Mouse (Mus musculus): ENCODE data around the gene Lrrn4cl.
"Not testable (repeated sequence)": the region's sequence is repeated elsewhere in the genome, so short reads cannot be mapped to it uniquely, and the experiment has no call there.

Lrrn4cl gene

DNA sequence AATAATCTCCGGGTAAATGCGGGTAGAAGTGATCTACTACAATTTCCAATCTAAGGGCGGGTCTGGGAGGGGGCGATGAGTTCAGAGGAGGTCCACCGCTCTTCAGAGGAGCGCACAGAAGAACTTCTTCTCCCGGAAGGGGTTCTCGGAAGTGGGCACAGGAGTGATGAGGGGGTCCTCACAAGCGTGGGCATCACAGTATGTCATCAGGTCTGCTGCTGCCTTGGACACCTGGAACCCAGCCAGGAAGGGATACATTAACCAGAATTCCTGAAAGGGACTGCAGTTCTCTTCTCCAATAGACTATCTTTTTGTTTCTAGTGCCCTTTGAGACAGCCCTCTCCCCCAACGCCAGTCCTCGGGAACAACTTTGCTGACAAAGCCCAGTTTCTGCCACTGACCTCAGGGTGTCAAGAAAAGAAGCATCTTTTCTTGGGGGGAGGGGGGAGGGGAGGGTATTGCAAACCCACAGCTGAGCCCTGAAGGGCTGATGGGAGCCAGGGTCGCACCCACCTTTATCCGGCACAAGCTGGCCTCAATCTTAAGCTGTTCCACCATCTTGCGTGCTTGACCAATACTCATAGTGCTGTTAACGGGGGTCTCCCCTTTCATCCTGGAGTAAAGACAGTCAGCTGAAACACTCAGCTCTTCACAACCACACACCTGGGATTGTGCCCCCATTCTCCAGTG, 12.4 kb upstream of the Lrrn4cl start:
- peak; percentile 71 for DNase-seq (ENCODE audit: low read depth, low spot score)

DNA sequence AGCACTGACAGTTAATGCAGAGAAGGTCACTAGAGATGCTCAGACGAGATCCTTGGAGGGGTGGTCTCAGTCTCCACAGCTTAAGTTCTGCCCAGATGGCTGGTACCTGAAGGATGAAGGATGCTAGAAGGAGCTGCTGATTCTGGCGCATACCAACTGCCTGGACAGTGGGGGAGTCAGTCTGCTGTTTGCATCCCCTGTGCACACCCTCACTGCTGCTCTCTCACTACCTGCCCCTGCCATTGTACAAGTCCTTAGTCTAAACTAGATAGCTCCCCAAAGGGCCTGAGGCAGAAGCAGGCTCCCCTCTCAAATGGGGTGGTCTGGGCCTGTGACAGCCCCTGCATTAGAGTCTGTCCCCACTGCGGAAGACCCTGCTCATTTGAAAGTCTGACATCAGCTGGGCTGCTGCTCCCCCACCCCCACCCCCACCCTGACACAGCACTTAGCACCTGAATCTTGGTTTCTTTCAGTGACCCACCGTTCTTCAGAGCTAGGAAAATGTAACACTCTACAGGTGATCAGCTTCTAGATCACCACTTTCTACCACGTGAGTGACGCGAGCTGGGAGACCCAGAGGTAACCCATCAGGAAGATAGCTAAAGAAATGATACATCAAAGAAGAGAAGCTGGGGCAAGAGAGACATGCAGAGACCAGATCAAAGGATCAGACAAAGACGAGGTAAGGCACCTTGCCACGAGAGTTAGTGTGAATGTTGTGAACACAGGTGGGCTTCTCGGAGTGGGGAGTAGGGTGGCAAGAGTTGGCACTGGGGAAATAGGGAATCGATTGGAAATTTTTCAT, 11.3 kb upstream of the Lrrn4cl start, which contains the start of gene Gng3:
Gene Gng3 (minus strand): TSS at position 92 of the 805 bp plus-strand sequence.
- DNase-seq (ENCODE audit: low read depth, low spot score): peak; percentile 93

DNA sequence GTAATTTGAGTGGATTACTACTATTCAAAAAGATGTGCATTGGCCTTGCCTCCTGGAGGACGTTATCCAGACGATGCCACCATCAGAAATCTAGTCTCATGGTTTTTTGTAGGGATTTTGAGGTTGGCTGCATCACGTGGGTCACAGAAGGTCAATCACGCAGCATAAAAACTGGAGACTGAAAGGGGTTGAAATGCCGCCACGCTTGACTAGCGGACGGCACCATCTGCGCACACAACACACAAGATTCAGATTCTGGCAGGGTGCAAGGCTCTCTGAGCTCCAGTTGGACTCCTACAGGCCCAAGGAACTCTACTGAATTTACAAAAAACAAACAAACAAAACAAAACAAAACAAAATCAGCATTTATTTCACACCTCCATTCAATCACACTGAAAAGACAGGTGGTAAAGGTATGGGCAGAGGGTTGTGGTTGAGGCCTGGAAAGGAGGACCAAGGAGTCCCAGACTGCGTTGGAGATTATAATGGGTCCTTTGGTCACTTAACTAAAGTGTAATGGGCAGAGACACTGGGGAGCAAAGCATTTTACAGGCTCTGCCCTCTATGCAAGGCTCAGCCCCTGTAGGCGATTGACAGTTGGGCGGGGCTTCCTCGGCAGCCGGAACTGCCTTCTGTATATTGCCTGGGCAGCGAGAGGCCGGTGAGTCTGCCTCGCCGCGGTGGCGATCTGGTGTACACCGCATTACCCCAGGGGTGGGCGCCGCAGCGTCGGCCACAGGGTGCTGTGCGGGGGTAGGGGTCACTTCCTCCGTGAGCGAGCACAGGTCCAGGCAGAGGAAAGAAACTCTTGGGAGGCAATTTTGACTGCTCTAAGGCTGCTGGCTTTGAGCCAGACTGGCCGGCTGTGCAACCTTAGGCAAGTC, 10.4 kb upstream of the Lrrn4cl start:
- DNase-seq (ENCODE audit: low read depth, low spot score): peak; percentile 89

DNA sequence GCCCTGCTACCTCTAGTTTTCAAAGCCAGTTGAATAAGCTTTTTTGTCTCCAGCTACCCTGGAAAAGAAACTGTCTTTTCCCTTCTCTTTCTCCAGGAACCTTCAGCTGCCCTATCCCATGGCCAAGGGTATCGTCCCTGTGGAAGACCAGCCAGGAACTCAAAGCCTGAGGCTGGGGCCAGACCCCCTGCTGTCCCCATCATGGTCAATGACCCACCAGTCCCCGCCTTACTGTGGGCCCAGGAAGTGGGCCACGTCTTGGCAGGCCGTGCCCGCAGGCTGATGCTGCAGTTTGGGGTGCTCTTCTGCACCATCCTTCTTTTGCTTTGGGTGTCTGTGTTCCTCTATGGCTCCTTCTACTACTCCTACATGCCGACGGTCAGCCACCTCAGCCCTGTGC, 9.6 kb upstream of the Lrrn4cl start:
- DNase-seq (ENCODE audit: low read depth, low spot score): no peak

DNA sequence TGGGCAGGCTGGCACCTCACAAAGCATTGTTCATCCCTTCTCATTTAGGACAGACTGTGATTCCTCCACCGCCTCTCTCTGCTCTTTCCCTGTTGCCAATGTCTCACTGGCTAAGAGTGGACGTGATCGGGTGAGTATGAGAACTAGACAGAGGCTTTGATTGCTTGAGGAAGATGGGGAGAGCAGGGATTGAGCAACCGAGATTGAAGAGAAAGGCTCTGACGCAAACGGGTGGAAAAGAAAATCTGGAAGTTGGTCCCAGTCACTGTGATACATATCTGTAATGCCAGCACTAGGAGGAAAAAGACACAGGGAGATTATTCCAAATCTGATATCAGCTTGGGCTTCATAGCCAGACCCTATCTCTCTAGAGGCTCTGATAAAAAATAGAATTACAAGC, 7.6 kb upstream of the Lrrn4cl start:
- DNase-seq (ENCODE audit: low read depth, low spot score): no peak

DNA sequence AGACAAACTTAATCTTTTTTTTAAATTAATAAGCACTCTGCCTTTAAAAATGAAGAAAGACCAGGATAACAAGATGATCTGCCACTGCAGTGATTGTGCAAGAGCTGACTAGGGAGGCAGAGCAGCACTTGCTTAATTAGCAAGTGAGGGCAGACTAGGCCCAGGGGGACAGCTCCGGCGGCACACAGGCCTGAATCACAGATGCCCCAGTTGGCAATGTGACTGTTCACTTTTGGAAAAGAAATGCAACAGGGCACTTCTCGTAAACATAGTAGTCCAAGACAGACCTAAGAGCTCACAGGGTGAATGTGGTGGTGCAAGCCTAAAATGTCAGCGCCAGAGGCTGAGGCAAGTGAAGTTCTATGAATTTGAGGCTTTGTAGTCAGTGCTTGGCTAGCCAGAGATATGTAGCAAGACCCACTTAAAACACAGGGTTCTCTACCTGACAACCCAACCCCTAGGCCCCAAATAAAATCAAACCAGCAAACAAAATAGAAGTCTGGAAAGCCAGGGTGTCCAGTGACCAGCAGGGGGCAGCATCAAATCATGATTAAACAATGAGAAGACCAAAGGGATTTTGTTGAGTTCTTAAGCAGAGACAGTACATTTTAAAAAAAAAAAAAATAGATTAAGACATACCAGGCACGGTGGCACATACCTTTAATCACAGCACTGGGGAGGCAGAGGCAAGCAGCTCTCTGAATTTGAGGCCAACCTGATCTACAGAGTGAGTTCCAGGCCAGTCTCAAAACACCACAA, 6.0 kb upstream of the Lrrn4cl start:
- DNase-seq (ENCODE audit: low read depth, low spot score): peak; percentile 79

DNA sequence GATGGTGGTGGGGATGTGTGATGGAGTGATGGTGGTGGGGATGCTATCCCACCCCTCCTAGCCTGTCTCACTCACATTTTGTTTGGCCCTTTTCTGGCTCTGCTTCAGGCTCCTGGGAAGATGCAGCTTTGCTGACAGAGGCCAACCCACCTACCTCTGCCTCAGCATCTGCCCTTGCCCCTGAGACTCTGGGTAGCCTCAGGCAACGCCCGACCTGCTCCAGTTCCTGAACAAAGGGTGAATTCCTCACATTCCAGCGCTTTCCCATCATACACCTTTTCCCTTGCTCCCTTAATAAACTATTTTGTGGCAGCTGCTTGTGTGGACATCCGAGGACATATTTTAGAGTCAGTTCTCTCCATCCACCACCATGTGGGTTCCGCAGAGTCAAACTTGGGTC, 2.2 kb upstream of the Lrrn4cl start:
- DNase-seq (ENCODE audit: low read depth, low spot score): no peak

DNA sequence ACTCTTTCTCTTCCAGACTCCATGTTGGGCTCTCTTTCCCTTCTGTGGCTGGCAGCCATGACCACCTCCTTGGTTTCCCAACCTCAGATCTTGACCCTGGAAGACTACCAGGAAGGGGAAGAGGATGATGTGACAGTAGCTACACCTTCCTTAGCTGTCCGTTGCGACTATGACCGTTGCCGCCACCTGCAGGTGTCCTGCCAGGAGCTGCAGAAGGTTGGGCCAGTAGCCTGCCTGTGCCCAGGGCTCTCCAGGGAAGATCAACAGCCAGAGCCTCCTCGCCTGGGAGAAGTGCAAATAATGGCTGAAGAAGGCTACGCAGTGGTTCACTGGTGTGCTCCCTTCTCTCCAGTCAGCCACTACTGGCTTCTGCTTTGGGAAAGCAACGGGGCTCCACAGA, 1.1 kb downstream of the Lrrn4cl start:
- DNase-seq (ENCODE audit: low read depth, low spot score): no peak

DNA sequence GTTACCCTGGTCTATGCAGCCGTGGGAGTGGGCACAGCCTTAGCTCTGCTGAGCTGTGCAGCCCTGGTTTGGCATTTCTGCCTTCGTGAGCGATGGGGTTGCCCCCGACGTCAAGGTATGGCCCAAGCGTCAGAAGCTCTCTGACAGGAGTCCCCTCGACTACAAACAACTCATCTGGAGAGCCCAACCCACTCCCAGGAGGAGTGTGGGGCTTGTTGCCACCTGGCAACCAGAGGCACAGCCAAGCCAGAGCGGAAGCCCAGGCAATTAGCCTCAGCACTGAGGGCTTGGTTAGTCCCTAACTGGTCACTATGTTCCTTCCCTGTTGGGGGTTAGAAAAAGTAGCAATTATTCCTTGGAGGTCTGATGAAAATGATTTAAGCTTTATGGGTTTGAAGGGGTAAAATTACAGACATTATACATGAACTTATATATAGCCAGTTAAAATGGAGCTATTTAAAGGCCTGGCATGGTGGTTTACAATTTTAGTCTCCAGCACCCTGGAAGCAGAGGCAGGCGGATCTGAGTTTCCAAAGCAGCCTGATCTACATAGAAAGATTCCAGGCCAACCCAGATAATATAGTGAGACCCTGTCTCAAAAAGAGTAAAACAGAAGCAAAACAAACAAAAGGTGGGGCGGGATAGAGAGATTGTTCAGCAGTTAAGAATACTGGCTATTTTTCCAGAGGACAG, 1.8 kb downstream of the Lrrn4cl start:
- no peak for DNase-seq (ENCODE audit: low read depth, low spot score)

DNA sequence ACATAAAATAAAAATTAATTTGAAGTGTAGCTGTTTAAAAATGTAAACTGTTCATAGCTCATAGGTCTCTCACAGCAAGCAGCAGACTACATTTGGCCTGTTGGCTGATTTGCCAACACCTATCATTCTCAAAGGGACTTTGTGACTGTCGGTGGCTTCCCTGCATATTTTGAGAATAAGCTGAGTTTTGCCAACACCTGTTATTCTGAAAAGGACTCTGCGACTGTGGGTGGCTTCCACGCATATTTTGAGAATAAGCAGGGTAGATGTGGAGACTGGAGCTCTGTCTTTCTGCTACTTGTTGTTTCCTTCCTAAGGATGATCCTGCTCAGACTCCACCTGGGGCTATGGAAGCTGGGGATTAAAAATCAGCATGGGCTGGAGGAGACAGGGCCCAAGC, 2.5 kb downstream of the Lrrn4cl start:
- no peak for DNase-seq (ENCODE audit: low read depth, low spot score)

DNA sequence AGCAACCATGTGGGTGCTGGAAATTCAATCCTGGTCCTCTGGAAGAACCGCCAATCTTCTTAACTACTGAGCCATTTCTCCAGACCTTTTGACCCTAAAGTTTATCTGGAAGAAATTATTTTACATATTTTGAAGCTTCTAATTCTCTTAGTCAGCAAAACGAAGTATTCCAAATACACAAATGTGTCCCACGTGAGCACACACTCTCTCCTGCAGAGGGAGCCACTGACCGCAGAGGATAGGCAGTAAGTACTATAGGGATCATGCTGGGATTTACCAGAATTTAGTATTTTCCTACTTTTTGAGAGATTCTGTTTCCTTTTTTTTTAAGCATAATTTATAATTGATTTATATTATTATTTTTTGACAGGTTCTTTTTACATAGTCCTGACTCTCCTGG, 7.1 kb downstream of the Lrrn4cl start:
- peak; percentile 42 for DNase-seq (ENCODE audit: low read depth, low spot score)

DNA sequence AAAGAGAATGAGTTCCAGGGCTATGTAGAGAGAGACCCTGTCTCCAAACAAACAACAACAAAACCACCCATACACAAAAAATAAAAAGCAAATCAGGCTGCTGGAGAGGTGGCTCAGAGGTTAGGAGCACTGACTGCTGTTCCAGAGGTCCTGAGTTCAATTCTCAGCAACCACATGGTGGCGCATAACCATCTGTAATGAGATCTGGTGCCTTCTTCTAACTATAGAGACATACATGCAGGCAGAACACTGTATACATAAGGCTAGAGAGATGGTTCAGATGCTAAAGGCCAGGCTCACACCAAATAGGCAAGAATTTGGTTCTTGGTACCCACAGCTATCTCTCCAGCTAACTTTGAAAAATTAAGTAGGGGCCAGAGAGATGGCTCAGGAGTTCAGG, 8.4 kb downstream of the Lrrn4cl start:
- peak; percentile 63 for DNase-seq (ENCODE audit: low read depth, low spot score)

DNA sequence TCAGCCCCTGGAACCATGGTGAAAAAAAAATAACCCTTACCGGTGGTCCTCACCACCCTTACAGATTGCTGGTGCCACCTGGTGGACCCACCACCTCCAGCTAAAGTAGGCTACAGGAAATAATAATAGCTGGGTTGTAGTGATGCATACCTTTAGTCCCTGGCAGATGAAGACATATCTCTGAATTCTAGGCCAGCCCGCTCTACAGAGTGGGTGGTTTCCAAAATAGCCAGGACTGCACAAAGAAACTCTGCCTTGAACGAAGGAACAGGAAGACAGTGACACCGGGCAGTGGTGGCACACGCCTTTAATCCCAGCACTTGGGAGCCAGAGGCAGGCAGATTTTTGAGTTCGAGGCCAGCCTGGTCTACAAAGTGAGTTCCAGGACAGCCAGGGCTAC, 13.7 kb downstream of the Lrrn4cl start:
- peak; percentile 34 for DNase-seq (ENCODE audit: low read depth, low spot score)

DNA sequence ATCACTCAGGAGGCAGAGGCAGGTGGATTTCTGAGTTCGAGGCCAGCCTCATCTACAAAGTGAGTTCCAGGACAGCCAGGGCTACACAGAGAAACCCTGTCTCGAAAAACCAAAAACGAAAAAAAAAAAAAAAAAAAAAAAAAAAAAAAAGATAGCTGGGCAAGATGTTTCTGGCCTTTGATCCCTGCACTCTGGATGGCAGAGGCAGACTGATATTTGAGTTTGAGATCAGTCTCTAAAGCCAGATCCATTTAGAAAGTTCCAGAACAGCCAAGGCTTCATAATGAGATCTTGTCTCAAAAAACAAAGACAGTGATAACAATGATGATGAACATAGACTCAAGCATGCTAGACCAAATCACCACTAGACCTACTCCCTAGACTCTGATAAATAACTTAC, 19.8 kb downstream of the Lrrn4cl start:
- DNase-seq (ENCODE audit: low read depth, low spot score): not testable (repeated sequence)

DNA sequence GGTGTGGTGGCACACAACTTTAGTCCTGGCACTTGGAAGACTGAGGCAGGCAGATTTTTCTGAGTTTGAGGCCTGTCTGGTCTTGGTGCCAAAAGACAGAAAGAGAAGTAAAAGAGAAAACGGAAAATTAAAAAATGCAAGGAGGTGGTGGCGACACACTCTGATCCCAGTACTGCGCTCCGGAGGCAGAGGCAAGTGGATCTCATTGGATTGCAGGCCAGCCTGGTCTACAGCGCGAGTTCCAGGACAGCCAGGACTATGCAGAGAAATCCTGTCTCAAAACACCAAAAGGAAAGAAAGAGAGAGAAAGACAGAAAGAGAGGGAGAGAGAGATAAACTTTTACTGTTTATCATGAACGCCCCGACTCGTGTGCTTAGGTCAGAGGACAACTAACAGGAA, 20.3 kb downstream of the Lrrn4cl start:
- DNase-seq (ENCODE audit: low read depth, low spot score): no peak

DNA sequence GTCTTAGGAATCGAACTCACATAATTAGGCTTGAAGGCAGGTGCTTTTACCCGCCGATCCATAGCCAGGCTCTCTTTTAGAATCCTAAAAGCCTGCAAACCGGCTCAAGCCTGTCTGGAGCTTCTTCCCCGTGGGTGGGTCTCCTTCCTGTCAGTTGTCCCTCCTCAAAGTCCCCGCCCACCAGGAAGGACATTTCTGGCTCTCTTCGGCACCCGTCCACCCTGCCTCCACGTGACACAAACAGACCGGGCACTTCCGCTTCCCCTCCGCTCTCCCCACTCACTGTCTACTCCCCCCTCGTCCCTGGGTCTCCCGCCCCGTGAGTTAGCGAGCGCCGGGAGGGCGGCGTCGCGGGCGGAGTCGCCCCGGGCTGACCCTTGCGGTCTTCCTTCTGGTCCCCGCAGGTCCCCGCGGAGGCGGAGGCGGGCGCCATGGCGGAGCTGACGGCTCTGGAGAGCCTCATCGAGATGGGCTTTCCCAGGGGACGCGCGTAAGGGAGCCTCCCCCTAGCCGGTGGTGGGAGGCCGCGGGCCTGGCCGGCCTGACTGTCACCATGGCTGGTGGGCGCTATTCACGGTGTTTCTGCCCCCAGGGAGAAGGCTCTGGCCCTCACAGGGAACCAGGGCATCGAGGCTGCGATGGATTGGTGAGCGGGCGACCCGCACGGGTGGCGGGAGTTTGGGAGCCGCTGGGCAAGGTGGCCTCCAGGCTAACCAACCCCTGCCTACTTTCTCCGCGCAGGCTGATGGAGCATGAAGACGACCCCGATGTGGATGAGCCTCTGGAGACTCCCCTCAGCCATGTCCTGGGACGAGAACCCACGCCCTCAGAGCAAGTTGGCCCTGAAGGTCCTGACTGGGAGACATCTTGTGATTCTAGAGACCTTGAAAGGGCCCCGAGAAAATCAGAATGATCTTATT, 21.0 kb downstream of the Lrrn4cl start, which contains the start of gene Ubxn1:
Gene Ubxn1 (plus strand): TSS at position 230 of the 920 bp plus-strand sequence.
- DNase-seq (ENCODE audit: low read depth, low spot score): peak; percentile 96

DNA sequence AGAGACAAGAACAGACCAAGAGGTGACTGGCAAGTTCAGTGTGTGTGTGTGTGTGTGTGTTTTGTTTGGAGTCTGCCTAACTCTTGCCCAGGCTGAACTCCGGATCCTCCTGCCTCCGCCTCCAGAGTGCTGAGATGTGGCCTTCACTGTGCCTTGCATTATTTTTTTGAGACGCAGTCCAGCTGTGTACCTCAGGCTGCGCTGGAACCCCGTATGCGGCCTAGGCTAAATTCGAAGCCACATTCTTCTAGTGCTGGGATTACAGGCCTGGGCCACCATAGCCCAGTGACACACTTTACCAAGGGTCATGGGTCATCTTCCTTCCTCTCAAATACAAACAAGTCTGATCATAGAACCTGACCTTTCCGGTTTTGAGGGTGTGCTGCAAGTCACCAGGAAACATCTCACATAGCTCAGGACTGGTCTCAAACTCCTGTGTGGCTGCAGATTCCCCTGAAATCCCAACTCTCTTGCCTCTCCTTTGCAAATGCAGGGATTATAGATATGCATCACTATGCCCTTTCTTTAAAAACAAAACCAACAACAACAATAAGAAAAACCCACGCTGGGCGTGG, 21.8 kb downstream of the Lrrn4cl start:
- no peak for DNase-seq (ENCODE audit: low read depth, low spot score)

DNA sequence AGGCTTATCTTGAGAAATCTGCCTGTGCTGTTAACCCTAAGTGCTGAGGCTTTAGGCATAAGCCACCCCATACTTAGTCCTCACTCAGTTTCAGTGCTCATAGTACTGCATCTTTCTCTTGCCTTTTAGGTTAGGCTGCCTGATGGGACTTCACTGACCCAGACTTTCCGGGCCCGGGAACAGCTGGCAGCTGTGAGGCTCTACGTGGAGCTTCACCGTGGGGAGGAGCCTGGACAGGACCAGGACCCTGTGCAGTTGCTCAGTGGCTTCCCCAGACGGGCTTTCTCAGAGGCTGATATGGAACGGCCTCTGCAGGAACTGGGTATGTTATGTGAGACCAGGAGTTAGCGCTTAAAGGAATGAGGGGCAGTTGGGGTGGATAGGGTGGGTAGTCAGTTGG, 24.5 kb downstream of the Lrrn4cl start:
- no peak for DNase-seq (ENCODE audit: low read depth, low spot score)

DNA sequence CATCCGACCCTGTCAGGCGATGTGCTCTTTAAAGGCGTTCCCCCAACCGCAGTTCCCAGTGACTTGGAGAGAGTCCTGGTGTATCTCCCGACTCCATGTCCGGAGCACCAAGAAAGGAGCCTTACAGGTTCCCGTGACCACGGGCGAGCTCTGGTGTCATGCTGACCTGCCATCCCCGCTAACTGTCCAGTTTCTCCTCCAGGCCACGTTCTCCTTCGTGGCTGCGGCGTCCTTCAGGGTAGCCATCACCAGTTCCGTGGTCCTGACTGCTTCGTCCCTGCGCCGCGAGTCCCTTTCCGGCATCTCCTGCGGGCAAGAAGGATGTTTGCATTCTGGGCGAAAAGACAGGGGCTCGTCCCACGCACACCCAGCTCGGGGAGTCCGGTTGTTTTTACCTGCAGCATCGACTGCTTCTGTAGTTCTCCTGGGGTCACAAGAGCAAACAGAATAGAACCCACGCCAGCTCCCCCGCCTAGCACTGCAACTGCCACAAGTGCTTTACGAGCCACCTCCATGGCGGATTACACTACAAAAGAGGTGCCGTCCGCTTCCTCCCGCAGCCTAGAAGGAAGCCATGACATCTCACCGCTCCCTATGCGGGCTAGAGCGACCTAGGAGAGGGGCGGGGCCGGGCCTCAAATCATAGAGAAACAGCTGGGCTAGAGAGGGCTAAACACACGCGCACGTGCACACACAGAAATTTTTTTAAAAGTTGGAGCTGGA, 29.9 kb downstream of the Lrrn4cl start, which contains the start of gene Uqcc3:
Gene Uqcc3 (minus strand): TSS at position 613 of the 723 bp plus-strand sequence.
- peak; percentile 91 for DNase-seq (ENCODE audit: low read depth, low spot score)

All from A20 (cell line).